Mouse (Mus musculus): ENCODE measurements around the gene Sbf2. TPM values are rescaled to one million over a fixed set of nuclear protein-coding genes. Genes with fewer than 3 reads are reported as not detected.

The Sbf2 gene
- polyA plus RNA-seq, 1 experiment from 2014 or later, result 13.8 TPM

DNA sequence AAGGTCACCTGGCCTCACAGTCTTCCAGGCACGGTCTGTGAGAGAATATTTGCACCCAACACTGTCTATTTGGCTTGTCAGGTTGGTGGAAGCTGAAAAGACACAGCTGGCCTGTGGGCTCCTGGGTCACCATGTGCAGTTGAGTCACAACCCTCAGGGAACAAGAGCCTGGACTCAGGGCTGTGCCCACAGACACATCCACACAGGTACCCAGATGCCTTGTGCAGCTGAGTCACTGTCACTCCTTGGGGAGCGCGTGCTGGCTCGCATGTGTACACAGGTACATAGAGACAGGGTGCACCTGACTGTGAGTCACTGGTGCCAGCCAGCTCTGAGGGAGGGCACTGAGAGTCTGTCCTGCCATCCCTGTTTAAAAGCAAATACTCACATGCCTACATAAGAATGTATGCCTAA lies 326.5 kb downstream of the Sbf2 start:
- H3K4me1 ChIP-seq (replicated peaks; ENCODE audit: control insufficient read depth, insufficient read depth, low read length), result peaks cover 7% of the 10 kb centered on the region
- DNase-seq (ENCODE audit: low spot score), result no peak
- H3K36me3 ChIP-seq (ENCODE audit: control insufficient read depth, insufficient read depth, low read length), result no peaks in the 10 kb centered on the region
- H3K9ac ChIP-seq (ENCODE audit: low read depth, low read length), result no peak overlapping the region
- H3K27ac ChIP-seq (ENCODE audit: low read depth, low read length), result no peak overlapping the region
- H3K9me3 ChIP-seq (ENCODE audit: control insufficient read depth, low read length), result no peaks in the 10 kb centered on the region
- H3K27me3 ChIP-seq (replicated peaks; ENCODE audit: control insufficient read depth, insufficient read depth, low read length), result no peaks in the 10 kb centered on the region
- ATAC-seq (replicated peaks; ENCODE audit: low FRiP score), result no peak
- H3K4me2 ChIP-seq, result no peak overlapping the region
- 81% methylated on average over 4 of the region's 4 CpGs for WGBS
- H3K4me3 ChIP-seq (ENCODE audit: low read depth, low read length), result no peak overlapping the region

DNA sequence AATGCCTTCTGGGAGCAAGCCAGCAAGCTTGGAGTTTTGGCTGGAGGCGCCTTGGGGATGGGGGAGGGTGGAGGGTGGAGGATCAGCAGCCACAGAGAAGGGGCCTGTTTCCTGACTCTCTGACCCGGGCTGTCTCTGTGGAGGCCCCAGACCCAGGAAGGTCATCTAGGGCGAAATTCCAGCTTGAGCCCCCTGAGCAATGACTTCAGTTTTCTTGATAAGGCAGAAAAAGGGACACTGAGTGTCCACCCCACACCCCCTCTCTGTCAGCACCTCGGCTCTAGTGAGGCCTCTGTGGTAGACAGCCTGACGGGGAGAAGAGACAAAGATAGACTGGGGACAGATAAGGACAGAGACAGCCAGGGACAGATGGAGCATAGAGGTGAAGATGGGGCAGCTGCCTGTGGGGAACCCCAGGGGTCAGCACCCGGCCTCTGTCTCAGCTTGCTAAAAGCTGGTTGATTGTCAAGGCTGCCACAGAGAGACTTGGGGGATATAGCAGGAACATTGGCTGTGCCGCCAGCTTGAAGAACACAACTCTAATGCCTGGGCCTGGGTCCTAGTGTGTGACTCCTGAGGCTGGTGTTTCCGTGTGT lies 327.1 kb downstream of the Sbf2 start:
- Histone ChIP-seq H3K9me3 (ENCODE audit: control insufficient read depth, low read length) (no peaks in the 10 kb centered on the region), H3K36me3 (ENCODE audit: control insufficient read depth, insufficient read depth, low read length) (no peaks in the 10 kb centered on the region; the same call in 1 of the 2 replicates), H3K9ac (ENCODE audit: low read depth, low read length) (no peak overlapping the region), H3K4me3 (ENCODE audit: low read depth, low read length) (no peak overlapping the region), H3K27ac (ENCODE audit: low read depth, low read length) (no peak overlapping the region), H3K4me1 (replicated peaks; ENCODE audit: control insufficient read depth, insufficient read depth, low read length) (peaks cover 7% of the 10 kb centered on the region), H3K4me2 (no peak overlapping the region), H3K27me3 (replicated peaks; ENCODE audit: control insufficient read depth, insufficient read depth, low read length) (no peaks in the 10 kb centered on the region)
- DNase-seq (ENCODE audit: low spot score) (no peak), ATAC-seq (replicated peaks; ENCODE audit: low FRiP score) (peak; percentile 50)
- WGBS, result 32% methylated on average over 8 of the region's 8 CpGs

DNA sequence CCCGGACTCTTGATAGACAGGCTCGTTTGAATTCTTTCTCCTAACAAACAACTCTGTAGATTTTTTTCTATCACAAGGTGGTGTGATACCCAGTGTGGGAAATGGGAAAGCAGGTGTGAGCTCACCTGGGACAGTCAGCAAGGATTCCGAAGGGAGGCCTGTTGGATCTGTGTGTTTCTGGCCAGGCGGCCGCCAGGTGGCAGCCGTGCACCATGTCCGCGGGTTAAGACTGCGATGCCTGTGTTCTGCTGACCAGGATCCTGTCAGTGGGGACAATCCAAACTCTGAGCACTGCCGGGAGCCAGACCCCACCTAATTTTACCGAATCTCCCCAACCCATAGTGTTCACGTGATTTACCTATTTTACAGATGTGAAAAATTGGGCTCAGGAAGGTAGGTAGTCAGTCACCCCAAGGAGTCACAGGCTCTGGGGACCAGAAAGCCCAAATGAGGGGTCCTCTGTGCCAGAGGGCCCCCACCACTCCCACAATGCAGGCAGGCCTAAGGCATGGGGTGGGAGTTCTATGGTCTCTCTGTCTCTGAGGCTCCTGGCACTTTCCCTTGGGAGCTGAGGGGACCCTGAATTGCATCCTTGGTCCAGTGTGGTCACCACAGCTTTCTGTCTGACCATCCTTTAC lies 327.8 kb downstream of the Sbf2 start:
- Histone ChIP-seq H3K9ac (ENCODE audit: low read depth, low read length) (no peak overlapping the region), H3K9me3 (ENCODE audit: control insufficient read depth, low read length) (no peaks in the 10 kb centered on the region), H3K27me3 (replicated peaks; ENCODE audit: control insufficient read depth, insufficient read depth, low read length) (no peaks in the 10 kb centered on the region), H3K4me3 (ENCODE audit: low read depth, low read length) (no peak overlapping the region), H3K36me3 (ENCODE audit: control insufficient read depth, insufficient read depth, low read length) (peaks cover 2% of the 10 kb centered on the region; the same call in 1 of the 2 replicates), H3K4me2 (no peak overlapping the region), H3K4me1 (replicated peaks; ENCODE audit: control insufficient read depth, insufficient read depth, low read length) (peaks cover 7% of the 10 kb centered on the region), H3K27ac (ENCODE audit: low read depth, low read length) (no peak overlapping the region)
- peak; percentile 81 for DNase-seq (ENCODE audit: low spot score)
- ATAC-seq (replicated peaks; ENCODE audit: low FRiP score), result peak; percentile 55
- WGBS, result 12% methylated on average over 12 of the region's 12 CpGs

DNA sequence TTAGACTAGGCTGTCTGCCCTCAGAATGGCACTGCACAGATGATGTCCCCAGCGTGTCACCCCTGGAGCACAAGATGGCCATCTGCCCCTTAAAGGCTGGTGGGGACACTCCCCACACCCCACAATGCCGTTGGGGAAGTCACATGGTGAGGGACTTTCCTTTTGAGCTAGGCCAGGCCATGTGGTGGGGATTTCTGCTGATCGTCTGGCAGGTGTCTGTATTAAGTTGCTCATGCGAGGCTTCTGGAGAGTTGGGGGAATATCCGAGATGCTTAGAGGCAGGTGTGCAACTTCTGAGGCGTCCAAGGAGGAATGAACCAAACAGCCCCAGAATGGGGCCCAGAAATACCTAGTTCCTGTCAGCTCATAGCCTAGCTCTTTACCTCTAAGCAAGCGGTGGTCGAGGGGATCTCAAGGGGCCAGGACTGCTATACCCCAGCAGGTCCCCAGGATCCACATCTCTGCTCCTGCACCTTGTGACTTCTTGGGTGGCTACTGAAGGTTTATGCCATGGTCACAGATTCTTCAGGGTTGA lies 328.5 kb downstream of the Sbf2 start:
- Histone ChIP-seq H3K4me2 (no peak overlapping the region), H3K27me3 (replicated peaks; ENCODE audit: control insufficient read depth, insufficient read depth, low read length) (no peaks in the 10 kb centered on the region), H3K9me3 (ENCODE audit: control insufficient read depth, low read length) (no peaks in the 10 kb centered on the region), H3K4me3 (ENCODE audit: low read depth, low read length) (no peak overlapping the region), H3K27ac (ENCODE audit: low read depth, low read length) (no peak overlapping the region), H3K9ac (ENCODE audit: low read depth, low read length) (no peak overlapping the region), H3K4me1 (replicated peaks; ENCODE audit: control insufficient read depth, insufficient read depth, low read length) (peaks cover 7% of the 10 kb centered on the region), H3K36me3 (ENCODE audit: control insufficient read depth, insufficient read depth, low read length) (peaks cover 8% of the 10 kb centered on the region; the same call in 1 of the 2 replicates)
- DNase-seq (ENCODE audit: low spot score) (no peak), ATAC-seq (replicated peaks; ENCODE audit: low FRiP score) (no peak)
- WGBS, result 76% methylated on average over 8 of the region's 8 CpGs

DNA sequence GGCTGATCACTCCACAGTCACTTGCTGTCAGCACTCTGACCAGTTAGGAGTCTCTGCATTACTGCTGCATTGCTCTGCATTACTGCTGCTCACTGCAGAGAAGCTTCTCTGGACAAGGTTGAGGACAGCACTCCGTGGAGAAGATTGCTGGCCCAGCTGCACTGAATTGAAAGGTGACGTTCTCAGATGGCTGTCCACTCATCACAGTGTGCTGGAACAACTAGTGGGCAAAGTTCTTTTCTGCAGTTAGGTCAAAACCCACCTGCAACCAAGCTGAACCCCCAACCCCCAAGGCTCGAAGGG lies 328.9 kb downstream of the Sbf2 start:
- Histone ChIP-seq H3K27me3 (replicated peaks; ENCODE audit: control insufficient read depth, insufficient read depth, low read length) (no peaks in the 10 kb centered on the region), H3K36me3 (ENCODE audit: control insufficient read depth, insufficient read depth, low read length) (peaks cover 8% of the 10 kb centered on the region; the same call in 1 of the 2 replicates), H3K9me3 (ENCODE audit: control insufficient read depth, low read length) (no peaks in the 10 kb centered on the region), H3K4me2 (no peak overlapping the region), H3K27ac (ENCODE audit: low read depth, low read length) (no peak overlapping the region), H3K4me1 (replicated peaks; ENCODE audit: control insufficient read depth, insufficient read depth, low read length) (peaks cover 7% of the 10 kb centered on the region), H3K9ac (ENCODE audit: low read depth, low read length) (no peak overlapping the region), H3K4me3 (ENCODE audit: low read depth, low read length) (no peak overlapping the region)
- ATAC-seq (replicated peaks; ENCODE audit: low FRiP score), result no peak
- 78% methylated on average over 3 of the region's 3 CpGs for whole genome bisulfite sequencing
- no peak for DNase-seq (ENCODE audit: low spot score)

DNA sequence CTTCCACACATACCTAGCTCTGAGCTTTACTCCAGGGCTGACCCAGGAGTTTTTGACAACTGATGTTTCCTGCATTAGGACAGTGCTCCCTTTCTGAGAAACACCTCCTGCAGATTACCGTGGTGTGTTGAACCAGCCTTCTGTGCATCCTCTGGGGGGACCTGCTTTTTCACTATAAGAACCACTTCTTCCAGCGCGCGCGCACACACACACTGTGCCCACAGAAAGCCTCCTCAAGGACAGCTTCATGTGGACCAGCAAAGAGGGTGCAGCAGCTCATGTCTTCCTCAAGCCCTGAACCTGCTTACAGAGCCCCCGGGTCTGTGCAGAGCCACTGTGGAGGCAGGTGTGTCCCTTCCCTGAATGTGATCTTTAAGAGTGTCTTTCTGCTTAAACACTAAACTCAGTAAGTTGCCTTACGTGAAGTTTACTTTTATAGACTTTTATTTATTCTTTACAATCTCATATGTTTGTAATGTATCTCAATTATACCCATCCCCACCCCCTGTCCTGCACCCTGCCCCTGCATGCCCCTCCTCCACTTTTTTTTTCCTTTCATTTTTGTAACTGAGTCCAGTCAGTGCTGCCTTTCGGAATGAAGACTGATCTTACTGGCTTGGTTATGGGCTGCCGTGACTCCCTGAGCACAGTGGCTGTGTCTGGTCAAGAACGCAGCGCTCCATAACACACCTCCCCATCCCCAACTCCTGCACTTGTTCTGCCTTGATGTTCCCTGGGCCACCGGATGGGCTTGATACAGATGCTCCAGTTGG lies 329.5 kb downstream of the Sbf2 start:
- Histone ChIP-seq H3K27me3 (replicated peaks; ENCODE audit: control insufficient read depth, insufficient read depth, low read length) (no peaks in the 10 kb centered on the region), H3K36me3 (ENCODE audit: control insufficient read depth, insufficient read depth, low read length) (peaks cover 8% of the 10 kb centered on the region; the same call in 1 of the 2 replicates), H3K9ac (ENCODE audit: low read depth, low read length) (no peak overlapping the region), H3K4me2 (no peak overlapping the region), H3K27ac (ENCODE audit: low read depth, low read length) (no peak overlapping the region), H3K4me1 (replicated peaks; ENCODE audit: control insufficient read depth, insufficient read depth, low read length) (peaks cover 7% of the 10 kb centered on the region), H3K9me3 (ENCODE audit: control insufficient read depth, low read length) (no peaks in the 10 kb centered on the region), H3K4me3 (ENCODE audit: low read depth, low read length) (no peak overlapping the region)
- 87% methylated on average over 12 of the region's 12 CpGs for WGBS
- DNase-seq (ENCODE audit: low spot score) (no peak), ATAC-seq (replicated peaks; ENCODE audit: low FRiP score) (no peak)

DNA sequence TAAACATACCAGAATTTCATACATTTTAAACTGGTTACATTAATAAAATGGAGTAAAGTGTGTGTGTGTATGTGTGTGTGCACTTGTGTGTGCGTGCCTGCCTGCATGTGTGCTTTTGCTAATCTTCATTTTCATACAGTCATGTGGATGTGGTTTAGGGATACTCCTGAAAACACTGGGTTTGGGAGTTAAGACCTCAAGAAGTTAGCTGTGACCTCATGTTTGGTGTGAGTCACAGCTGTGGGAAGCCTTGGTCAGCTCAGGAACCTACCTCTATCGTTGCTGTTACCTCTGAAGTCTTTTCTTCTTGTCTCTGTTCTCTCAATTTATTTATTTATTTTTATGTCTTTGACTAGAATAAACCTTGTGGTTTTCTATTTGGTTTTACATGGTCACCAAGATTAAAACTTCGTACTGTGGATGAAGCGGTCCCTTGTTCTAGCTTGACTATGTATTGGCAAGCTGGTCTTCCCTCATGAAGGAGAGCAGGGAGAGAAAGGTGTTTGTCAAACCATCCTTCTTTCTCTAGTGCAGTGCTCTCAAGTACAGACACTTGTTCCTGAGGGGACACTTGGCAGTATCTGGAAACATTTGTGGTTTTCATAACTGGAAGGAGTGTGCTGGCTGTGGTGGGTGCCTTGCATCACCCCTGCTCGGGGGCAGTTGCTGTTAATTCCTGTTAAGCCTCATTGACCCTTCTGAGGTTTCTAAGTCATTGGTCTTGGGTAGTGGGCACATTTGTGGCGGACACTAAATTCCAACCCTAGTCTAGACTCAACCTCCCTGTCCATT lies 331.0 kb downstream of the Sbf2 start:
- 80% methylated on average over 6 of the region's 6 CpGs for WGBS
- Histone ChIP-seq H3K9me3 (ENCODE audit: control insufficient read depth, low read length) (no peaks in the 10 kb centered on the region), H3K27ac (ENCODE audit: low read depth, low read length) (no peak overlapping the region), H3K9ac (ENCODE audit: low read depth, low read length) (no peak overlapping the region), H3K36me3 (ENCODE audit: control insufficient read depth, insufficient read depth, low read length) (peaks cover 18% of the 10 kb centered on the region), H3K4me1 (replicated peaks; ENCODE audit: control insufficient read depth, insufficient read depth, low read length) (peaks cover 7% of the 10 kb centered on the region), H3K4me2 (no peak overlapping the region), H3K4me3 (ENCODE audit: low read depth, low read length) (no peak overlapping the region), H3K27me3 (replicated peaks; ENCODE audit: control insufficient read depth, insufficient read depth, low read length) (no peaks in the 10 kb centered on the region)
- ATAC-seq (replicated peaks; ENCODE audit: low FRiP score) (no peak), DNase-seq (ENCODE audit: low spot score) (no peak)

DNA sequence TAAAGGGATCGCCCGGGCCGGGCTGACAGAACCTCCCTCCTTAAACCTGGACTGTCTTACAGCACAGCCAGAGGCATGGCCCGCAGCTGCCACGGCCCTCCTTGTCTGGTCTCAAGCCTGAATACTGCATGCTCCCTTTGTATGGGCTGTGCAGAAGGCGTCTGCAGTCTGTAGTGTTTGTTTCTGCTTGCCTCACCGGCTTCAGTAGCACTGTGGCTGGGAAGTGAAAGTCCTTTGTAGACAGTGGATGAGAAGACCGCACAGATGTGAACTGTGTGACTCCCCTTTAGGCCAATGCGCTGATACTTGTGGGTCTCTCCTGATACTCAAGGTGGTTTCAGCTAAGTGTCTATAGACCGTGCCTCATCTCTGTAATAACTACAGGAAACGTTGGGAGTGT lies 331.9 kb downstream of the Sbf2 start:
- Histone ChIP-seq H3K27me3 (replicated peaks; ENCODE audit: control insufficient read depth, insufficient read depth, low read length) (no peaks in the 10 kb centered on the region), H3K9ac (ENCODE audit: low read depth, low read length) (no peak overlapping the region), H3K4me3 (ENCODE audit: low read depth, low read length) (no peak overlapping the region), H3K9me3 (ENCODE audit: control insufficient read depth, low read length) (no peaks in the 10 kb centered on the region), H3K4me2 (no peak overlapping the region), H3K27ac (ENCODE audit: low read depth, low read length) (no peak overlapping the region), H3K36me3 (ENCODE audit: control insufficient read depth, insufficient read depth, low read length) (peaks cover 18% of the 10 kb centered on the region), H3K4me1 (replicated peaks; ENCODE audit: control insufficient read depth, insufficient read depth, low read length) (peaks cover 7% of the 10 kb centered on the region)
- ATAC-seq (replicated peaks; ENCODE audit: low FRiP score) (no peak), DNase-seq (ENCODE audit: low spot score) (no peak)
- WGBS, result 83% methylated on average over 11 of the region's 11 CpGs

All from liver, embryonic 11.5 days (tissue).